Mouse (Mus musculus) ES-E14 (cell line): ENCODE results near the gene Mpzl3. TPM values are rescaled to one million over a fixed set of nuclear protein-coding genes. Genes with fewer than 3 reads are reported as not detected.

Experiments
- DNase-seq: peaks from one replicate; pipeline ENCODE4 v3.0.0-alpha.2; 2013; ENCODE audit warnings: low read depth, low spot score
- H3K27ac ChIP-seq: 2 replicates; pipeline ENCODE4 v1.5.1; 2012; ENCODE audit warnings: low read depth, mild to moderate bottlenecking, low read length, moderate library complexity, mixed read lengths; ENCODE audit not compliant: poor library complexity, insufficient read depth, severe bottlenecking
- H3K36me3 ChIP-seq: 2 replicates; pipeline ENCODE4 v1.6.1; 2012; ENCODE audit warnings: mild to moderate bottlenecking, low read length, moderate library complexity, mixed read lengths; ENCODE audit not compliant: control insufficient read depth, poor library complexity, insufficient read depth, severe bottlenecking
- H3K4me1 ChIP-seq, 2 experiments: fragments of 150-350 bp in 1 of 2; sonication (generic) in 1 of 2; 2 replicates each; pipeline ENCODE4 v1.6.1; 2012; ENCODE audit warnings: low read length in 2 of 2, mild to moderate bottlenecking in 1 of 2, mixed read lengths in 1 of 2; ENCODE audit not compliant: control insufficient read depth in 2 of 2, insufficient read depth in 2 of 2, poor library complexity in 1 of 2
- H3K4me3 ChIP-seq, 2 experiments: fragments of 150-350 bp in 1 of 2; sonication (generic) in 1 of 2; 2 replicates each; pipeline ENCODE4 v1.5.1; 2012; ENCODE audit warnings: low read length in 2 of 2, low read depth in 1 of 2, mild to moderate bottlenecking in 1 of 2, mixed read lengths in 1 of 2; ENCODE audit not compliant: insufficient read depth in 1 of 2, poor library complexity in 1 of 2, severe bottlenecking in 1 of 2
- H3K9ac ChIP-seq: 2 replicates; pipeline ENCODE4 v1.6.1; 2012; ENCODE audit warnings: low read depth, mild to moderate bottlenecking, low read length, mixed read lengths; ENCODE audit not compliant: poor library complexity, insufficient read depth, severe bottlenecking
- H3K9me3 ChIP-seq: fragments of 150-350 bp; sonication (generic); 2 replicates; pipeline ENCODE4 v1.6.1; 2012; ENCODE audit warnings: low read depth, mild to moderate bottlenecking, low read length; ENCODE audit not compliant: control insufficient read depth, insufficient read depth
- CHD2 ChIP-seq: IDR thresholded peaks from 2 replicates; pipeline ENCODE4 v1.6.1; 2014; ENCODE audit warnings: mild to moderate bottlenecking, low read depth, low read length, inconsistent platforms
- HCFC1 ChIP-seq: IDR thresholded peaks from 2 replicates; pipeline ENCODE4 v1.6.1; 2012; ENCODE audit warnings: low read length, inconsistent platforms, borderline replicate concordance; ENCODE audit not compliant: insufficient read depth
- MAFK ChIP-seq: IDR thresholded peaks from 2 replicates; pipeline ENCODE4 v1.6.1; 2014; ENCODE audit warnings: mild to moderate bottlenecking, low read depth, low read length, inconsistent platforms; ENCODE audit not compliant: insufficient read depth
- ZC3H11A ChIP-seq: IDR thresholded peaks from 2 replicates; pipeline ENCODE4 v1.6.1; 2012; ENCODE audit warnings: low read depth, mild to moderate bottlenecking, inconsistent platforms, low read length, borderline replicate concordance
- ZNF384 ChIP-seq: IDR thresholded peaks from 2 replicates; pipeline ENCODE4 v1.6.1; 2012; ENCODE audit warnings: low read depth, low read length, inconsistent platforms
- in situ Hi-C, 2 experiments: fragments of 600-800 bp; cut with MboI; formaldehyde crosslinking; loops; one replicate each; pipeline ENCODE4 v1.15.1; 2025; ENCODE audit warnings: low sequenced_read_pairs in 2 of 2, inconsistent platforms in 1 of 2; ENCODE audit not compliant: unreplicated experiment in 2 of 2
- total RNA-seq: library from RNA; depleted of rRNA; stranded (reverse); fragments of 300-350 nt; gene quantifications from 2 replicates; pipeline ENCODE4 v1.2.3, GENCODE M21; 2012

Gene Mpzl3
- total RNA-seq, 1 experiment = 5.0 TPM

DNA sequence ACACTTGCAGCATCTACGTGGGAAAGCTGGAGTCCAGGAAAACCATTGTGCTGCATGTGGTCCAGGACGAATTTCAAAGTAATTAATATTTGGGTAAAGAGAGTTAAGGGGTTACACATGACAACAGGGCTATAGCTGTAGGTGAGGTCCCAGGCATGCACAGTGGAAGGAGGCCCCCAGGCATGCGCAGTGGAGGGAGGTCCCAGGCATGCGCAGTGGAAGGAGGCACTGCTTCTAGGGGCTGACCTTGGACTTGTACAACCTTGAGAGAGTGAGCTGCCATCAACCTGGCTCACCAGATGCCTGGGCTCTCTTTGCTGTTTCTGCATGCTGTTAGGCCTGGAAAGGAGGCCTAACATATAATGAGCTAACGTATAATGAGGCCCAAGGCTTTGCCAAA, 42.9 kb downstream of the Mpzl3 start:
- TF ChIP-seq ZC3H11A = no peak
- TF ChIP-seq CHD2 = no peak
- TF ChIP-seq HCFC1 = no peak
- TF ChIP-seq MAFK = no peak
- no peak for TF ChIP-seq ZNF384
- Histone ChIP-seq H3K9me3 (no peaks in the 10 kb centered on the region), H3K4me3 (no peak overlapping the region), H3K27ac (no peak overlapping the region), H3K4me1 (no peaks in the 10 kb centered on the region), H3K36me3 (no peaks in the 10 kb centered on the region), H3K9ac (no peak overlapping the region)
- in situ Hi-C loops = no loop called here
- DNase-seq = no peak

DNA sequence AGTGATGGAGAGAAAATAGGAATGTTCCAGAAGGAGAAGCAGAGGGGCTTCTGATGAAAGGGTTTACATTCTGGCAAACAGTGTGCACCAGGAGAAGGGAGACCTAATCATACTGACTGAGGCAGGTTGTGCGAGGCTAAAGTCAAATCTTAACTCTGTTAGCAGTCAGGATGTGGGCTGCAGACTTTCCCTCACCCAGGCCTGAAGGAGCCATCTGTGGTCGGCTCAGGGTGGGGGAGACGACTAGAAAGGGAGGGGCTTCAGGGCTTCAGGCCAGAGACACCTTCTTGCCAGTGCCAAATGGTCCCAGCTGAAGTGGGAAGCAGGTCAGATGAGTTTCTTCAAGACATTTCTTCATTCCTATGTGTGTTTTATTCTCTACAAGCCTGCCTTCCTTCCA, 43.4 kb downstream of the Mpzl3 start:
- DNase-seq = no peak
- H3K9me3 ChIP-seq = no peaks in the 10 kb centered on the region
- no peak overlapping the region for H3K27ac ChIP-seq
- in situ Hi-C loops = no loop called here
- no peak overlapping the region for H3K4me3 ChIP-seq
- H3K9ac ChIP-seq = no peak overlapping the region
- no peaks in the 10 kb centered on the region for H3K36me3 ChIP-seq
- H3K4me1 ChIP-seq = no peaks in the 10 kb centered on the region
- TF ChIP-seq CHD2 = no peak
- no peak for TF ChIP-seq ZNF384
- TF ChIP-seq ZC3H11A = no peak
- no peak for TF ChIP-seq HCFC1
- no peak for TF ChIP-seq MAFK

DNA sequence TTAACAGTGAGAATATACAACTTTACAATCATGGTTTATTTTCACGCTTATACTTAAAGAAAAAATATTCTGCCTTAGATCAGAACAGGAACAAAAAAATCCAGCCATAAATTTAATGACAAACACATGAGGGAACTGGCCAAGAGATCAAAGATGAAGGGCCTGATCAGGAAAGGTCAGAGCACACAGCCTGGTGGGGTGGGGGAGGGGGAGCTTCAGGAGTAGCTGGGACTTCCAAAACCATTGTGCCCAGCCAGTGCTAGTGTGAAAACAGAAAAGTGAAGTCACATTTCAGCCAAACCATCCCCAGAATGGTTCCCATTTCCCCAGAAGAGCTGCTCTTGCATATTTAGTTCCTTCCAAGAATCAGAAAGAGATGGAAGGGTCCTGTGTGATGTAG, 47.5 kb downstream of the Mpzl3 start:
- no peak for DNase-seq
- no peaks in the 10 kb centered on the region for H3K4me1 ChIP-seq
- no peaks in the 10 kb centered on the region for H3K36me3 ChIP-seq
- in situ Hi-C loops = no loop called here
- no peak overlapping the region for H3K9ac ChIP-seq
- H3K9me3 ChIP-seq = no peaks in the 10 kb centered on the region
- no peak overlapping the region for H3K4me3 ChIP-seq
- no peak overlapping the region for H3K27ac ChIP-seq
- TF ChIP-seq CHD2 = no peak
- no peak for TF ChIP-seq HCFC1
- TF ChIP-seq ZNF384 = no peak
- TF ChIP-seq MAFK = no peak
- no peak for TF ChIP-seq ZC3H11A

DNA sequence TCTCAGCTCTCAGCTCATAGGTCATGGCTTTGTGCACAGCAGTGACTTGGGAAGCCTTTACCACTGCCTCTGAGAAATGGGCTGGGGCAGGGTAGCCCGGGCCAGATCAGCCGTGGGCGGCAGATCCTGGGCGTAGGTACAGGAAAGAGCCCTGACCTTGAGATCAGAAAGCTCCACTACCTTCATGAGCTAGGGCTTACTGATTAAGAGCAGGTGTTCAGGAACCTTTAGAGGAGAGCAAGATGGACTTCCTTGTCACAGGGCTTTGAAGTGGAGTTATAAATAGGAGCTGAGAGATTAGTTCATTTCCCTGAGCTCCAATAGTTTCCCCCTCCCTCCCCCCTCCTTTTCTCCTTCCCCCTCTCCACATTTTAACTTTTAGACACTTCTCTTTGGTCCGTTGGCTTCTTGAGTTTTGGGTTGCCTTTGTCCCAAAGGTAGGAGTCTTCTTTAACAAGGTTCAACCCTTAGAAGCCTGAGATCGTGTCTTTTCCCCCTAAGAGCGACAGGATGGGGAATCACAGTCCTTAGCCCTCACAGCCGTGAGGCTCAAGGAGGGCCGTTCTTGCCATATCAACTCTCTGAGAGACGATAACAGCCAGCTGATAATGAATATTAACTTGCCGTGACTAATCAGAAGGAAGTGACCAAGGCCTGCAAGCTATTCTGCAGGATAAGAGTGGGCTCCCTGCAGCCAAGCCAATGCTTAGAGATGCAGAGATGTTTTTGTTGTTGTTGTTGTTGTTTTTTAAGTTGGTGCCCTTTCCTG, 48.4 kb downstream of the Mpzl3 start:
- Histone ChIP-seq H3K4me3 (no peak overlapping the region), H3K9ac (no peak overlapping the region), H3K9me3 (no peaks in the 10 kb centered on the region), H3K27ac (no peak overlapping the region), H3K36me3 (no peaks in the 10 kb centered on the region), H3K4me1 (no peaks in the 10 kb centered on the region)
- in situ Hi-C loops = no loop called here
- no peak for DNase-seq
- TF ChIP-seq CHD2 (no peak), HCFC1 (no peak), MAFK (no peak), ZC3H11A (no peak)
